Mouse (Mus musculus) heart, postnatal 0 days (tissue): Measurements from ENCODE around the gene Arap1.

Source experiments
- CTCF ChIP-seq: IDR thresholded peaks from 2 replicates; pipeline ENCODE4 v1.5.1; 2016; ENCODE audit warnings: antibody characterized with exemption, control low read depth, low read depth
- EP300 ChIP-seq: IDR thresholded peaks from 2 replicates; pipeline ENCODE4 v1.6.1; 2016; ENCODE audit warnings: antibody characterized with exemption, low read depth

- TF ChIP-seq CTCF, result peak; percentile 44
- no peak for TF ChIP-seq EP300
Observed at GRCm38 (mm10) chr7:101403831-101404230, 56.0 kb downstream of the Arap1 start.
